Mouse (Mus musculus): ENCODE measurements around the gene Pik3ap1. TPM values are rescaled to one million over a fixed set of nuclear protein-coding genes. Genes with fewer than 3 reads are reported as not detected.

Pik3ap1 gene
- polyA plus RNA-seq, 1 experiment: 40.7 TPM

DNA sequence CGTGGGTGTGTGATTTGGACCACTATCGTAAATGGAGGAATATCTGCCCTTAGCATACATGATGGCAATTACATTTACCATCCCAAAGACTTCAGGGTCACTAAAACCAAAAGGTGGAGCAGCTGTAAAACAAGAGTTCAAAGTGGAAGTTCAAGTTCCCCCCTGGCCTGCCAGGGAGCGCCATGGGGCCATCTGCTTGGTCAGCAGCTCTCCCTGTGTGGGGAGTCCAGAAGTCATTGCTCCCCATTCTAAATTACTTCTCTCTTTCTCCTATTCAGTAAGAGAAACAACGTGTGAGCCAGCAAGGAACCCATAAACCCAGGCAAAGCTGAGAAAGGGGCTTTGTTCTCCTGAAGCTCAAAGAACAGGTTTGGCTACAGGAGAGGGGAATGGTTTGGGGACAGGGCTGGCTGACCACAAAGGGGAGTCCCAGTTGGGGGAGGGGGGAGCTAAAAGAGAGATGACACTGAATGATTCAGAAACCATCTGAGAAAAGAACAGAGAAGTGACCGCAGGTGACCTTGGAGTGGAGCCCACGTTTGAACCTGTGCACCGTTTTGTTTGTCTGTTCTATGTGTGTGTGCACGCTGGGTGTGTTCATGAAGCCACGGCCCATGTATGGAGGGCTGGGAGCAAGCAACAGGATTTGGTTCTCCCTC lies 3.2 kb downstream of the Pik3ap1 start:
- H3K36me3 ChIP-seq (ENCODE audit: control insufficient read depth, insufficient read depth, low read length): no peaks in the 10 kb centered on the region
- no peaks in the 10 kb centered on the region for H3K27me3 ChIP-seq (ENCODE audit: control insufficient read depth, insufficient read depth, low read length)
- H3K4me3 ChIP-seq (ENCODE audit: extremely low read depth, insufficient read depth, insufficient read length): no peak overlapping the region
- peaks cover 28% of the 10 kb centered on the region for H3K4me1 ChIP-seq (ENCODE audit: control insufficient read depth, insufficient read depth, insufficient read length)
- 42% methylated on average over 9 of the region's 9 CpGs for WGBS
- peak overlapping the region; percentile 69 for H3K27ac ChIP-seq (ENCODE audit: insufficient read depth, low read length)
- no peak for TF ChIP-seq CTCF (IDR thresholded peaks at IDR 0.05; ENCODE audit: extremely low read depth, insufficient read depth, insufficient read length, insufficient replicate concordance)
- no peak for TF ChIP-seq POLR2A (IDR thresholded peaks at IDR 0.05; ENCODE audit: low read depth, low read length)
- DNase-seq (ENCODE audit: low read depth in 1 of 2, low spot score in 2 of 2): no peak

DNA sequence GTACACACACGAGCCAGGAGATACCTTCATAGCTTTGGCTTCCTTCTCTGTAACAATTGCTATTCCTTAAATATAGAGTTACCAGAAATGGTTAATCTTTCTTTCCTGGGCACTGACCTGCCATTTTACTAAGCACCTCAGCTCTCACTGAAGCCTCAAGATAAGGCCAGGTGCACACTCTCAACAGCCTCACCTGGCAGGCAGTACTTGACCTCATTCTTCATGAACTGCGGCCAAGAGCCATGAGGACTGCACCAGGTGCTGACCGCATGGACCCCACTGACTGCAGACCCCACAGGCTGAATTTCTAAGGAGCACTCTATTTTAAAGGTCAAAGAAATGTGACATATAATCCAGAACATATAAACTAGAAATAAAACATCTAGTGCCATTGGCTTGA lies 5.7 kb downstream of the Pik3ap1 start:
- no peak for DNase-seq (ENCODE audit: low read depth in 1 of 2, low spot score in 2 of 2)
- Histone ChIP-seq H3K27me3 (ENCODE audit: control insufficient read depth, insufficient read depth, low read length) (no peaks in the 10 kb centered on the region), H3K36me3 (ENCODE audit: control insufficient read depth, insufficient read depth, low read length) (peaks cover 8% of the 10 kb centered on the region), H3K4me3 (ENCODE audit: extremely low read depth, insufficient read depth, insufficient read length) (no peak overlapping the region), H3K27ac (ENCODE audit: insufficient read depth, low read length) (no peak overlapping the region), H3K4me1 (ENCODE audit: control insufficient read depth, insufficient read depth, insufficient read length) (peaks cover 24% of the 10 kb centered on the region)
- 93% methylated on average over 3 of the region's 3 CpGs for WGBS
- no peak for TF ChIP-seq CTCF (IDR thresholded peaks at IDR 0.05; ENCODE audit: extremely low read depth, insufficient read depth, insufficient read length, insufficient replicate concordance)
- TF ChIP-seq POLR2A (IDR thresholded peaks at IDR 0.05; ENCODE audit: low read depth, low read length): no peak

DNA sequence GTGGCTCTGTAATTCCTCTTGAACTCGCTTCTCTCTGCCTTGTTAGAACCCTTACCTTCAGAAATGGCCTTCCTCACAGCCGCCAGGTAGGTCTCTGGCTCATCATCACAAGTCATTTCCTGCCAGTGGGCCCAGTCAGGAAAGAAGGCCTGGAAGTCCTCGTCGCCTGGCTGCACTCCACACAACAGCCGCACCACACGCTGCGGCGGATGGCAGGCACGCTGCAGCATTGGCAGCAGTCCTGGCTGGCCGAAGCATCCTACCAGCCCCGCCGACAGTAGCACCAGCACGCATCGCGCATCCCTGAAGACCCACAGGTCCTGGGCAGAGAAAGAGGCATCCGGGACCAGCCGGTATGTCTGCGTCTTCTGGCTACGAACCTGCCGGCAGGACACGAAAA lies 9.1 kb downstream of the Pik3ap1 start:
- H3K4me3 ChIP-seq (ENCODE audit: extremely low read depth, insufficient read depth, insufficient read length): no peak overlapping the region
- no peak overlapping the region for H3K27ac ChIP-seq (ENCODE audit: insufficient read depth, low read length)
- 96% methylated on average over 21 of the region's 21 CpGs for WGBS
- TF ChIP-seq POLR2A (IDR thresholded peaks at IDR 0.05; ENCODE audit: low read depth, low read length) (no peak), CTCF (IDR thresholded peaks at IDR 0.05; ENCODE audit: extremely low read depth, insufficient read depth, insufficient read length, insufficient replicate concordance) (no peak)
- H3K27me3 ChIP-seq (ENCODE audit: control insufficient read depth, insufficient read depth, low read length): no peaks in the 10 kb centered on the region
- peaks cover 18% of the 10 kb centered on the region for H3K4me1 ChIP-seq (ENCODE audit: control insufficient read depth, insufficient read depth, insufficient read length)
- H3K36me3 ChIP-seq (ENCODE audit: control insufficient read depth, insufficient read depth, low read length): peaks cover 9% of the 10 kb centered on the region
- DNase-seq (ENCODE audit: low read depth in 1 of 2, low spot score in 2 of 2): no peak

DNA sequence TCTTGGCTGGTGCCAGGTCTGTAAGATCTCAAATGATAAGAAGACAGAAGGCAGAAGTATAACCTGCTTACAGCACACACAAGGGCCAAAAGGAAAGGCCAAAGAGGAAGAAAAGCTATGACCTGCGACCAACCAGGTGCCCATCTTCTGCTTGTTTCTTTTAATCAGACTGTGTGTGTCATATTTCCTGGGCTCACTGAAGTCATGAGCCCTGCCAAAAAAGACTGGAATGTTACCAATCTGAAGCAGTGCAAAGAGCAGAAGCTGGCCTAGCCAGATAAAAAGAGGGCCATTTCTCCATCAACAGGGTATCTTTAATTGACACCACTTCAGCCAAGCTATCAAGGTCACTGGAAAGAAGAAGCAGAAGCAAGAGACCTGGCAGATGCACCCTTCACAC lies 9.8 kb downstream of the Pik3ap1 start:
- Histone ChIP-seq H3K4me1 (ENCODE audit: control insufficient read depth, insufficient read depth, insufficient read length) (peaks cover 22% of the 10 kb centered on the region), H3K36me3 (ENCODE audit: control insufficient read depth, insufficient read depth, low read length) (peaks cover 9% of the 10 kb centered on the region), H3K4me3 (ENCODE audit: extremely low read depth, insufficient read depth, insufficient read length) (no peak overlapping the region), H3K27ac (ENCODE audit: insufficient read depth, low read length) (0 out of 2 replicates have a peak overlapping the region, but pooled peaks have one; percentile 13), H3K27me3 (ENCODE audit: control insufficient read depth, insufficient read depth, low read length) (no peaks in the 10 kb centered on the region)
- no peak for DNase-seq (ENCODE audit: low read depth in 1 of 2, low spot score in 2 of 2)
- WGBS: 42% methylated on average over 1 of the region's 1 CpGs
- TF ChIP-seq POLR2A (IDR thresholded peaks at IDR 0.05; ENCODE audit: low read depth, low read length) (no peak), CTCF (IDR thresholded peaks at IDR 0.05; ENCODE audit: extremely low read depth, insufficient read depth, insufficient read length, insufficient replicate concordance) (no peak)

DNA sequence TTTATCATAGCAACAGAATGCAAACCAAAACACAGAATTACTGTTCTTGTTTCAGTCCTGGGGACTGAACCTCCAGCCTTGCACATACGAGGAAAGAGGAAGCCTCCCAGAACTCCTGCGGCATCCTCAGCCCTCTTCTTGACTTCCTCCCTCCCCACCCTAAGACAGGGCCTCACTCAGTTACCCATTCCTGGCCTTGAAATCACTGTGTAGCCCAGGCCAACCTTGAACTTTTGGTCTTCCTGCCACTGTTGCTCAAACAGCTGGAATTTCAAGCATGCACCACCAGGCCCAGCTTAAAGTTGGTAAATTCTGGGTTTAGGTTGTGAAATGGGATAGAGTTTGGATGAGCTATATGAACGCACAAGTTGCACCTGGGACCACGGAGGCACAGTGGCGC lies 10.2 kb downstream of the Pik3ap1 start:
- TF ChIP-seq CTCF (IDR thresholded peaks at IDR 0.05; ENCODE audit: extremely low read depth, insufficient read depth, insufficient read length, insufficient replicate concordance): no peak
- no peak for TF ChIP-seq POLR2A (IDR thresholded peaks at IDR 0.05; ENCODE audit: low read depth, low read length)
- Histone ChIP-seq H3K36me3 (ENCODE audit: control insufficient read depth, insufficient read depth, low read length) (peaks cover 9% of the 10 kb centered on the region), H3K27me3 (ENCODE audit: control insufficient read depth, insufficient read depth, low read length) (no peaks in the 10 kb centered on the region), H3K4me3 (ENCODE audit: extremely low read depth, insufficient read depth, insufficient read length) (no peak overlapping the region), H3K27ac (ENCODE audit: insufficient read depth, low read length) (0 out of 2 replicates have a peak overlapping the region, but pooled peaks have one; percentile 13), H3K4me1 (ENCODE audit: control insufficient read depth, insufficient read depth, insufficient read length) (peaks cover 22% of the 10 kb centered on the region)
- DNase-seq (ENCODE audit: low read depth in 1 of 2, low spot score in 2 of 2): no peak
- WGBS: 81% methylated on average over 5 of the region's 5 CpGs

DNA sequence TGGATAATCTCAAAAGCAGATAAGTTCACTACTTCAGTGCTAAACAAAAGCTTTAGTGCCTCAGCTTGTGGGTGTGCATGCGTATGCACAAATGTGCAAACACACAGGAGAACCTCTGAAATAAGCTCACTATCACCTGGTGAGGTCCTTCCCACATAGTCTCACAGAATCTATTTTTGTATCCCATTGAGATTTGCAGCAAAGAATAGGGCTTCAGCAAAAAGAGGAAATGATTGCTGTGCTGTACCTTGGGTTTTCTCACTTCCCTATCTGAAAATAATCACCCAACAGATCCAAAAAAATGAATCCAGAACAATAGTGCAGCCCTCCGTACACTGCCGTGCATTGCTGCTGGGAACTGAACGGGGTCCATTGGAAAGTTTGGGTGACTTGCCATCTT lies 12.6 kb downstream of the Pik3ap1 start:
- Histone ChIP-seq H3K4me1 (ENCODE audit: control insufficient read depth, insufficient read depth, insufficient read length) (peaks cover 31% of the 10 kb centered on the region), H3K27me3 (ENCODE audit: control insufficient read depth, insufficient read depth, low read length) (no peaks in the 10 kb centered on the region), H3K4me3 (ENCODE audit: extremely low read depth, insufficient read depth, insufficient read length) (no peak overlapping the region), H3K27ac (ENCODE audit: insufficient read depth, low read length) (peak overlapping the region; percentile 69), H3K36me3 (ENCODE audit: control insufficient read depth, insufficient read depth, low read length) (peaks cover 9% of the 10 kb centered on the region)
- 22% methylated on average over 4 of the region's 4 CpGs for WGBS
- peak in 1 of 2 experiments; percentile 65 for DNase-seq (ENCODE audit: low read depth in 1 of 2, low spot score in 2 of 2)
- TF ChIP-seq CTCF (IDR thresholded peaks at IDR 0.05; ENCODE audit: extremely low read depth, insufficient read depth, insufficient read length, insufficient replicate concordance): no peak

DNA sequence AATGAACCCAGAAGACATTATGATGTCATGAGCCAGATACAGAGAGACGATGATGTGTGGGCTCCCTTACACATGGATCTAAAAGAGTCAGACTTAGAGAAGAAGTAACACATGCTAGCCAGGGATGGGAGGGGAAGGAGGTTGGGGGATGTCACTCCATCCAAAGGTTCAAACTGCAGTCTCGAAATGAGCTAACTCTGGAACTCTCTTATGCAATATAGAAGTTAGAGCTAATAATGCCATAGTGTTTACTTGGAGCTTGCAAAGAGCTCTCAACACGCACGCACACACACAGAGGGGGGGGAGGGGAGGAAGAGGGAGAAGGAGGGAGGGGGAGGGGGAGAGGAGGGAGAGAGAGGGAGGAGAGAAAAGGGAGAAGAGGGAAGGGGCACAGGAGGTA lies 13.5 kb downstream of the Pik3ap1 start:
- TF ChIP-seq CTCF (IDR thresholded peaks at IDR 0.05; ENCODE audit: extremely low read depth, insufficient read depth, insufficient read length, insufficient replicate concordance) (no peak), POLR2A (IDR thresholded peaks at IDR 0.05; ENCODE audit: low read depth, low read length) (no peak)
- WGBS: 66% methylated on average over 4 of the region's 4 CpGs
- peaks cover 9% of the 10 kb centered on the region for H3K36me3 ChIP-seq (ENCODE audit: control insufficient read depth, insufficient read depth, low read length)
- H3K4me3 ChIP-seq (ENCODE audit: extremely low read depth, insufficient read depth, insufficient read length): no peak overlapping the region
- H3K27me3 ChIP-seq (ENCODE audit: control insufficient read depth, insufficient read depth, low read length): no peaks in the 10 kb centered on the region
- H3K4me1 ChIP-seq (ENCODE audit: control insufficient read depth, insufficient read depth, insufficient read length): peaks cover 34% of the 10 kb centered on the region
- H3K27ac ChIP-seq (ENCODE audit: insufficient read depth, low read length): no peak overlapping the region
- no peak for DNase-seq (ENCODE audit: low read depth in 1 of 2, low spot score in 2 of 2)

Data from spleen, adult 2 months (tissue).